ENCODE assay signal across 15 mouse cellular contexts in genomic region chr4:149648031-149648805, GRCm38 (mm10). TPM values are rescaled to one million over a fixed set of nuclear protein-coding genes. Genes with fewer than 3 reads are reported as not detected.
DNase-seq lines count a peak whose midpoint lies in the region; ATAC-seq and TF ChIP-seq lines count a peak whose summit lies in the region.
"Had no signal": no experiment of that assay in that cellular context is flagged by ENCODE, and none has a peak within 500 bp of the region (broad histone marks: within the 10 kb centered on the region; RNA-seq: fewer than 3 reads in every experiment).

No protein-coding gene starts in this region.

- TF ChIP-seq CTCF in kidney, adult 2 months (conservative IDR thresholded peaks at IDR 0.05; ENCODE audit: insufficient read depth, insufficient read length, low read depth, low read length), result no peak

- H3K9me3 ChIP-seq in embryonic facial prominence, embryonic 13.5 days, result no peaks in the 10 kb centered on the region
- 0 out of 2 replicates have a peak, but pooled peaks cover 2% of the 10 kb centered on the region for H3K9me3 ChIP-seq in embryonic facial prominence, embryonic 10.5 days
- H3K9me3 ChIP-seq in limb, embryonic 10.5 days (replicated peaks), result no peaks in the 10 kb centered on the region
- H3K9me3 ChIP-seq: heart, embryonic 13.5 days; lung, embryonic 15.5 days; neural tube, embryonic 13.5 days had no signal

- H3K36me3 ChIP-seq in embryonic facial prominence, embryonic 13.5 days, result peaks cover 84% of the 10 kb centered on the region
- peaks cover 100% of the 10 kb centered on the region for H3K36me3 ChIP-seq in embryonic facial prominence, embryonic 10.5 days (replicated peaks)
- H3K36me3 ChIP-seq in kidney, adult 2 months (ENCODE audit: control insufficient read depth, insufficient read depth, low read length), result no peaks in the 10 kb centered on the region
- peaks cover 79% of the 10 kb centered on the region for H3K36me3 ChIP-seq in limb, embryonic 10.5 days

- H3K4me3 ChIP-seq in embryonic facial prominence, embryonic 13.5 days, result no peak overlapping the region
- no peak overlapping the region for H3K4me3 ChIP-seq in embryonic facial prominence, embryonic 10.5 days
- H3K4me3 ChIP-seq in kidney, adult 2 months (ENCODE audit: insufficient read depth, low read depth, low read length), result no peak overlapping the region
- no peak overlapping the region for H3K4me3 ChIP-seq in limb, embryonic 10.5 days
- H3K4me3 ChIP-seq: heart, embryonic 13.5 days; lung, embryonic 15.5 days; midbrain, embryonic 10.5 days; neural tube, embryonic 13.5 days had no signal

- H3K4me2 ChIP-seq in embryonic facial prominence, embryonic 13.5 days, result no peak overlapping the region
- H3K4me2 ChIP-seq: heart, embryonic 13.5 days; hindbrain, embryonic 14.5 days; lung, embryonic 15.5 days; neural tube, embryonic 13.5 days had no signal

- no peak for ATAC-seq in embryonic facial prominence, embryonic 13.5 days (ENCODE audit: insufficient number of reproducible peaks, insufficient read depth, low FRiP score, low TSS enrichment, low read depth)

- peaks cover 7% of the 10 kb centered on the region; the same call in 1 of the 2 replicates for H3K4me1 ChIP-seq in embryonic facial prominence, embryonic 13.5 days
- 0 out of 2 replicates have a peak, but pooled peaks cover 5% of the 10 kb centered on the region for H3K4me1 ChIP-seq in embryonic facial prominence, embryonic 10.5 days
- H3K4me1 ChIP-seq in kidney, adult 2 months (ENCODE audit: control insufficient read depth, insufficient read depth, low read length), result no peaks in the 10 kb centered on the region
- H3K4me1 ChIP-seq in limb, embryonic 10.5 days, result no peaks in the 10 kb centered on the region
- H3K4me1 ChIP-seq: midbrain, embryonic 10.5 days; neural tube, embryonic 13.5 days had no signal

- no peaks in the 10 kb centered on the region for H3K27me3 ChIP-seq in embryonic facial prominence, embryonic 13.5 days
- no peaks in the 10 kb centered on the region for H3K27me3 ChIP-seq in embryonic facial prominence, embryonic 10.5 days (replicated peaks; ENCODE audit: low read depth, poor library complexity, severe bottlenecking)
- no peaks in the 10 kb centered on the region for H3K27me3 ChIP-seq in kidney, adult 2 months (replicated peaks; ENCODE audit: control insufficient read depth, insufficient read depth, low read length)
- H3K27me3 ChIP-seq in limb, embryonic 10.5 days (ENCODE audit: low read depth, poor library complexity, severe bottlenecking), result no peaks in the 10 kb centered on the region
- H3K27me3 ChIP-seq: heart, embryonic 13.5 days; lung, embryonic 15.5 days; neural tube, embryonic 13.5 days had no signal

- no peak overlapping the region for H3K9ac ChIP-seq in embryonic facial prominence, embryonic 13.5 days
- H3K9ac ChIP-seq: heart, embryonic 13.5 days; hindbrain, embryonic 14.5 days; lung, embryonic 15.5 days; neural tube, embryonic 13.5 days had no signal

- WGBS in embryonic facial prominence, embryonic 13.5 days, result 74% methylated on average over 20 of the region's 20 CpGs
- 90% methylated on average over 20 of the region's 20 CpGs for WGBS in embryonic facial prominence, embryonic 10.5 days
- WGBS in kidney, adult 2 months, result 81% methylated on average over 20 of the region's 20 CpGs
- WGBS in limb, embryonic 10.5 days, result 90% methylated on average over 20 of the region's 20 CpGs

- TF ChIP-seq POLR2A in kidney, adult 2 months (IDR thresholded peaks at IDR 0.05; ENCODE audit: low read depth, low read length), result no peak

- H3K27ac ChIP-seq in embryonic facial prominence, embryonic 13.5 days, result 0 out of 2 replicates have a peak overlapping the region, but pooled peaks have one; percentile 28
- no peak overlapping the region for H3K27ac ChIP-seq in embryonic facial prominence, embryonic 10.5 days (replicated peaks)
- H3K27ac ChIP-seq in kidney, adult 2 months (ENCODE audit: insufficient read depth, low read depth, low read length), result no peak overlapping the region
- no peak overlapping the region for H3K27ac ChIP-seq in limb, embryonic 10.5 days
- H3K27ac ChIP-seq: heart, embryonic 13.5 days; hindbrain, embryonic 14.5 days; lung, embryonic 15.5 days; midbrain, embryonic 10.5 days; neural tube, embryonic 13.5 days had no signal

- DNase-seq in embryonic facial prominence, embryonic 10.5 days (ENCODE audit: low spot score), result no peak
- DNase-seq in thymus, postnatal 0 days (ENCODE audit: low spot score), result peak; percentile 37
- DNase-seq in thymus, postnatal 14 days, result no peak
- peak; percentile 50 for DNase-seq in liver
- no peak for DNase-seq in kidney, adult 2 months
- no peak for DNase-seq in limb, embryonic 10.5 days (ENCODE audit: low spot score)
- DNase-seq in Muller cell, postnatal 12 days (ENCODE audit: inconsistent ontology term), result no peak
- DNase-seq: adrenal gland, adult 2 months; gastrocnemius, postnatal 10 days had no signal

RNA-seq across cellular contexts. Expression of gene Pik3cd, which starts 54.2 kb away (rescaled TPM):
- polyA plus RNA-seq in embryonic facial prominence, embryonic 13.5 days (2015; fragmentation: Nextera tagmentation; extraction: Ambion mirVana), result 4.4 and 4.9 TPM in 2 replicates
- polyA plus RNA-seq in embryonic facial prominence, embryonic 10.5 days (2016; fragmentation: Nextera tagmentation; extraction: Ambion mirVana), result 6.1 and 6.3 TPM in 2 replicates
- 27.5 and 31.2 TPM in 2 replicates for polyA plus RNA-seq in thymus, postnatal 0 days (2015; fragmentation: Nextera tagmentation; extraction: Ambion mirVana)
- polyA plus RNA-seq in kidney, adult 2 months (2012; rRNA removed), result 3.1 and 7.2 TPM in 2 replicates
- 2.7 and 3.4 TPM in 2 replicates for polyA plus RNA-seq in limb, embryonic 10.5 days (2016; fragmentation: Nextera tagmentation; extraction: Ambion mirVana)

Comparison
In these comparisons a context has a peak if more than half of its experiments do, and no peak if none do; other contexts are left out.
1. DNase-seq: peak in thymus, postnatal 0 days (single experiment) and liver (single experiment); none in embryonic facial prominence, embryonic 10.5 days (single experiment), thymus, postnatal 14 days (single experiment), kidney, adult 2 months (single experiment), limb, embryonic 10.5 days (single experiment) and Muller cell, postnatal 12 days (single experiment).